Mouse (Mus musculus): ENCODE measurements at regions not wholly inside any gene's neighbourhood (a gene's known extent, or its start where the extent isn't known, plus 50 kb on each side); places are given as distances from the start of the nearest gene placed in this dataset.
"Not testable (repeated sequence)": the region's sequence is repeated elsewhere in the genome, so short reads cannot be mapped to it uniquely, and the experiment has no call there.

DNA sequence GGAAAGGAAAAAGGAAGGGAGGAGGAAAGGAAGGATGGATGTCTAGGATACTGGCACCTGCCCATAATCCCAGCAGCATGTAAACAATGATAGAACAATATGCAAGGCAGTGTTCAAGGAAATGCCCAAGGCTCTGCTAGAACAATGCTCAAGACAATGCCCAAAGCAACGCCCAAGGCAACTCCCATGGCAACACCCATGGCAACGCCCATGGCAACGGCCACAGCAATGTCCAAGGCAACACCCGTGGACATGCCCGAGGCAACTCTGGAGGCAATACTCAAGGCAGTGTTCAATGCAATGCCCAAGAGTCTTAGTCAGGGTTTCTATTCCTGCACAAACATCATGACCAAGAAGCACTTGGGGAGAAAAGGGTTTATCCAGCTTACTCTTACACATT, 231.5 kb upstream of the Vmn1r3 start:
- no peak for DNase-seq
- no peak overlapping the region for H3K4me3 ChIP-seq (replicated peaks; ENCODE audit: insufficient read depth, low read depth, low read length)
- 63% methylated on average over 5 of the region's 5 CpGs for WGBS
- H3K27ac ChIP-seq (ENCODE audit: insufficient read depth, low read length): no peak overlapping the region
- TF ChIP-seq POLR2A (IDR thresholded peaks at IDR 0.05; ENCODE audit: borderline replicate concordance, insufficient read depth, low read length) (no peak), CTCF (IDR thresholded peaks at IDR 0.05; ENCODE audit: borderline replicate concordance, insufficient read depth, low read depth, low read length) (no peak)
- H3K27me3 ChIP-seq (ENCODE audit: control insufficient read depth, insufficient read depth, low read length): no peaks in the 10 kb centered on the region
- H3K4me1 ChIP-seq (ENCODE audit: control insufficient read depth, insufficient read depth, low read length): no peaks in the 10 kb centered on the region

DNA sequence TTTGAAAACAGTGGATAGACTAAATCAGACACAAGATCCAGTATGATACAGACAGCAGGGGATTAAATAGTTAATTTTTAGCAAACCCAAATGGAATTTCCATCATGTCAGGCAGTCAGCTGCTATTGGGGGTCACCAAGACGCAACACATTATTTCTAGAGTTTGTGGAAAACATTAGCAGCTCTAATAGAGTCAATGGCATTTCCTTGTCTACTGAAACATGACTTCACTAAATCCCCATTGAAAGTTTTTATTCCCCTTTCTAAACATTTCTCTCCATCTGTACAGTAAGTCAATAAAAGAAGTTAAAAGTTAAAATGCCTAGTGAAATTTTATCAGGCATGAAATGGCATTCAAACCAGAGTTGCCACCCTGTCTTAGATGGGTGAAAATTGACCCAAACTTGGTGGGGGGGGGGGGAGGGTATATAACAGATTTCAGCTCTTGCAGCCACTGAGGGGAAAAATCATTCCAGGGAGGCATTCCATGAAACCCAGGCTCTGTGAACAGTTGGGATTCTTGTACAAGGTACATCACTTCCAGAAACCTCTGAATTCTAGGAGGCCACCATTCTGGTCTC, 229.4 kb upstream of the Vmn1r3 start:
- DNase-seq; H3K27me3 ChIP-seq (ENCODE audit: control insufficient read depth, insufficient read depth, low read length); H3K4me3 ChIP-seq (replicated peaks; ENCODE audit: insufficient read depth, low read depth, low read length); H3K4me1 ChIP-seq (ENCODE audit: control insufficient read depth, insufficient read depth, low read length); H3K27ac ChIP-seq (ENCODE audit: insufficient read depth, low read length): not testable (repeated sequence)
- 64% methylated on average over 1 of the region's 1 CpGs for WGBS

DNA sequence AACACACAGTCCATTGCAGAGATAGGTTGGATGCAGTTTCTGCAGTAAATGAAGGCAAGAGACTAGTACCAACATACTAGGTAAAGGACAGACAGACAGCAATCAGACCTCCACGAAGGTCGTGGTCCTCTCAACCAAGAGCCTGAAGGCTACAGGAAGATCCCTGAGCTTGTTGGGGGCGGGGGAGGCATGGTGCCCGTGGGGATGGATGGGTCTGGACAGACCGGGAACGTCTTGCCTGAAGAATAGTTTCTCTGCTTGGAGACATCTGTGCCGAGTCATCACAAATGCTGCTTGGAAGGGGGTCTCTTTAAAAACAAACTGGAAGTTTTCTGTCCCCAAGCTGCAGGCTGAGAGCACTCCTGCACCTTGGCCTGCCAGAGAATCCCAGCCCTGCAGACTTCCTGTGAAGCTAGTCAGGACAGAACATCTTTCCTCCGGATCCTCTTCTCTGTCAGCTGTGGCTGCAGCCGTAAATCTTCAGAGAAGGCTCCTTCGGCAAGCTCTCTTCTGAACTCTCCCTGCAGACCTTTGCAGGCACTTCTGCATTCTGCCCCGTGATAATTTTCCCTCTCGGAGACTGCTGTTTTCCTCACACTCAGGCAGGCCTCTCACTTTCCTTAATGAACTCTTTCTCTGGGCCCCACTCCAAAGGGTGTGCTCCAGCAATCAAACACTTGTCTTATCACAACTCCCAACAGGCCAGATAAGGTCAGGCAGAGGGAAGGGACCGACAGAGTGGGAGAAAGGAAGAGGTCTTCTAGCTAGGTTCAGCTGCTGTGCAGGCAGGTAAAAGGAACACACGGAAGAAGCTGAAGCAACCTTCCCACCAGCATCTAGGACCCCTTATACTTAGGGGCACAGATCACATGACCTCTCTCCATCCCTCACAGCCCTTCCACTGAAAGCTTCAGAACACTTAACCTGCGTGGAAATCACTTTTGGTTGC, 228.6 kb upstream of the Vmn1r3 start:
- no peak overlapping the region for H3K4me3 ChIP-seq (replicated peaks; ENCODE audit: insufficient read depth, low read depth, low read length)
- H3K27ac ChIP-seq (ENCODE audit: insufficient read depth, low read length): no peak overlapping the region
- TF ChIP-seq CTCF (IDR thresholded peaks at IDR 0.05; ENCODE audit: borderline replicate concordance, insufficient read depth, low read depth, low read length) (no peak), POLR2A (IDR thresholded peaks at IDR 0.05; ENCODE audit: borderline replicate concordance, insufficient read depth, low read length) (no peak)
- H3K27me3 ChIP-seq (ENCODE audit: control insufficient read depth, insufficient read depth, low read length): no peaks in the 10 kb centered on the region
- H3K4me1 ChIP-seq (ENCODE audit: control insufficient read depth, insufficient read depth, low read length): no peaks in the 10 kb centered on the region
- no peak for DNase-seq
- WGBS: 74% methylated on average over 15 of the region's 15 CpGs

DNA sequence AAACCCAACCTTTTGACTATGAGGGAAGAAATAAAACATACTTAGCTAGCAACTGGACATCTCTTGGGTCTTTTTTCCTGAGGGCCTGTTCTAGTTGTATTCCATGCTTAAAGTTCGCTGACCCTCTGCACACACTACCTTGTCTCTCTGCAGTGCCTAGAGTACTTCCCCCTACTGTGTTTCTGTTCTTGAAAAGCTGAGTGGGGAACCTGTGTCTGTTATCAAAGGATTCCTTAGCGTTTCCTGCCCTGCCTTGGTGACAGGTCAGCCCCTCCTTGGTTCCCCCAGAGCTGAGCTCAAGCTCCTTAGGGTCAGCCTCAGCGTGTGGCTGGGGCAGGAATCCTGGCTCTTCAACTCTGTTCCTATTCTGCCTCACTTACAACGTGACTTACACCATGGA, 227.2 kb upstream of the Vmn1r3 start:
- not testable (repeated sequence) for DNase-seq; H3K4me1 ChIP-seq (ENCODE audit: control insufficient read depth, insufficient read depth, low read length); H3K27me3 ChIP-seq (ENCODE audit: control insufficient read depth, insufficient read depth, low read length); H3K4me3 ChIP-seq (replicated peaks; ENCODE audit: insufficient read depth, low read depth, low read length); H3K27ac ChIP-seq (ENCODE audit: insufficient read depth, low read length)
- 43% methylated on average over 4 of the region's 4 CpGs for WGBS

DNA sequence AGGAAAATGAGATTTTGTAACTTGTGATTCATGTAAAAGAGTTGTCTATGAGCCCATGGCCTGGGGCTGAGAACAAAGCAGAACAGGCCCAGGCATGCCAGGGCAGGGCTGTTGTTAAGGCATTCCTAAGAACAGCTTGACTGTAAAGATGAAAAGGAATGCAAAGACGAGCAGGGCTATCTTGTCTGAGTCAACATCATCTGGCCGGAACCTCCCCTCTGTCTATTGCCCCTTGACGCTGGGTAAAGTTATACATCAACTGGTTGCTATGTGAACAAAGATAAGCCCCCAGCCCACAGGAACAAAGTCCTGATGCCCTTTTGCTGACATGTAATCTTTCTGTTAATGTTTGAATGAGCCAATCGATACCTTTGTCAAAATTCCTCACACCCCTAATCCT, 217.7 kb upstream of the Vmn1r3 start:
- not testable (repeated sequence) for H3K27ac ChIP-seq (ENCODE audit: insufficient read depth, low read length); DNase-seq; H3K4me3 ChIP-seq (replicated peaks; ENCODE audit: insufficient read depth, low read depth, low read length); H3K27me3 ChIP-seq (ENCODE audit: control insufficient read depth, insufficient read depth, low read length); H3K4me1 ChIP-seq (ENCODE audit: control insufficient read depth, insufficient read depth, low read length)
- WGBS: 86% methylated on average over 4 of the region's 4 CpGs

DNA sequence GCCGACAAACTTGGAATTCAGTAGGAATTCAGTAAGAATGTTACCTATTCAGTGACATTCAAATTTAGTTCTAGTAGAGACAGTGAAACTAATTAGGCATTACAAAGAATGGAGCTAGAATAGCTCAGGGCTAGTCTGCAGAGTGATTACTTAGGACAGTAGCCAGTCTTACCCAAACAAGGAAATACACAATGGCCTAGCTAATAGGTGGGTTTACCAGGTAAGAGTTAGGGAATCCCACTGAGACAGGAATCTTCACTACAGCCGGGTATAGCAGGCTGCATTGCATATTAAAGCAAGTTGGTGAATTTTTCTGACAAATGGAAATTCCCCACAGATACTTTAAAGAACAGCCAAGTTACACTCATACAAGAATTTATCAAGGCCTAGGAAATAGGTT, 216.6 kb upstream of the Vmn1r3 start:
- not testable (repeated sequence) for H3K4me3 ChIP-seq (replicated peaks; ENCODE audit: insufficient read depth, low read depth, low read length); H3K4me1 ChIP-seq (ENCODE audit: control insufficient read depth, insufficient read depth, low read length); DNase-seq; H3K27ac ChIP-seq (ENCODE audit: insufficient read depth, low read length); H3K27me3 ChIP-seq (ENCODE audit: control insufficient read depth, insufficient read depth, low read length)
- WGBS: 68% methylated on average over 2 of the region's 2 CpGs

DNA sequence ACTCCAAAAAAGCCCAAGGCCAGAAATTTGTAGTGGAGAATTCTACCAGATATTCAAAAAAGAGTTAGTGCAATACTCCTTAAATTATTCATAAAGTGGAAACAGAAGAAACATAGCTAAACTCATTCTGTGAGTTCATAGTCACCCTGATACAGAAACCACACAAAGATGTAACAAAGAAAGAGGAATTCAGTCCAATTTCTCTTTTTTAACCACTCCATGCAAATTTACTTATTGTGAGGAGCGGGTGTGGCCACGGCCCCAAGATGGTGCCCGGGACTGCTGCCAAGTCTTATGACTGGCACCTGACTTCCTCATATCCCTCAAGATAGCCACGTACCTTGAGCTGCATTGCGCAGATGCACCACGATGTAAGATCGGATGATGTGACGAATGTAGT, 206.4 kb upstream of the Vmn1r3 start:
- H3K4me1 ChIP-seq (ENCODE audit: control insufficient read depth, insufficient read depth, low read length); H3K27ac ChIP-seq (ENCODE audit: insufficient read depth, low read length); H3K4me3 ChIP-seq (replicated peaks; ENCODE audit: insufficient read depth, low read depth, low read length); H3K27me3 ChIP-seq (ENCODE audit: control insufficient read depth, insufficient read depth, low read length); DNase-seq: not testable (repeated sequence)
- 93% methylated on average over 8 of the region's 8 CpGs for WGBS

DNA sequence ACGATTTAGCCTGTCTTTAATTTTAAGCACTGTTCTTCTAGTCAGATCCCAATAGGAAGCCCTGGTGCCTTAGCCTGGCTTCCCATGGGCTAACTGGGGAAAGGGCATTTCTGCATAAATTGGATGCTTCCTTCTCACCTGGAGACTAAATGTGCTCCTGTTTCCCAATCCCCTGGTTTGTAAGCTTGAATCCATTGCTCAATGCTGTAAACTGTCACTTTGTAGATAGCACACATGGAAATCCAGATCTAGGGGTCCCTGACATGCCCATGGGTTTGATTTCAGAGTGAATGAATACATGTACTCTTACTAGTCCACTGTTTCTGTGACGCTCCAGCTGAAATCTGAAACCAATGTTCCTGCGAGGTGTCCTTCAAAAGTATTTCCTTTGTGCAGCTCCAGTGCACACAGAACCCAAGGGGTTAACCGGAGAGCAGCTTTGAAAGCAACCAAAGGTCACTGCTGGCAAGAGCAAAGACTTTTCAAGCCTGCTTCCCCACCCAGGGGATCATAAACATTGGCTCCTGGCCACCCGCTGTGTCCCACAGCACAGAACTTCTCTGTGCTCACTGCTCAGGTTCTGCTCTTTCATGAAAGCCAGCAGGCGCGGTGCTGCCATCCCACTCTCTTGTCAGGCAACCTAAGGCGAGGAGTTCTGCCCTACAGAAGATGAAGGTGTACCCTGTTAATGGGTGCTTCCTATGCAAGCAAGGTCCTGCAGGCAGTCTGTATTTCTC, 188.0 kb upstream of the Vmn1r3 start:
- DNase-seq; H3K27ac ChIP-seq (ENCODE audit: insufficient read depth, low read length); H3K4me1 ChIP-seq (ENCODE audit: control insufficient read depth, insufficient read depth, low read length); H3K4me3 ChIP-seq (replicated peaks; ENCODE audit: insufficient read depth, low read depth, low read length); H3K27me3 ChIP-seq (ENCODE audit: control insufficient read depth, insufficient read depth, low read length): not testable (repeated sequence)
- WGBS: 56% methylated on average over 8 of the region's 8 CpGs

DNA sequence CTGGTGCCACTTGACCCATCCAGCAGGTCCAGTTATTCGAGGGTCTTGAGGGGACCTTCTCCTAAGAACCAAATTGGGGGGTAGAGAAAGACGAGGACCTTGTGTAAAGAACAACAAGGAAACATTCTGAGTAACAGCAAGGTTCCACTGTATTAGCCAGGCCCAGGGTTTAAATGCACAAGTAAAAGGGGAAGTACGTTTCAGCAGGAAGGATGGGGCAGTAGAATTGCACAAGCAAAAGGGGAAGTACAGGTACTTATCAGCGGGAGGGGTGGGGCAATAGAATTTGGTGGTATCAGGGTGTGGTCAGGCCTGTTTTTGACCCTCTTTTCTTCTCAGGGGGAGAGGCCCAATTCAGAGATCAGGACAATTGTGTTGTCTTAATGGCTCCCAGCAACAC, 182.9 kb upstream of the Vmn1r3 start:
- not testable (repeated sequence) for H3K4me1 ChIP-seq (ENCODE audit: control insufficient read depth, insufficient read depth, low read length); H3K27ac ChIP-seq (ENCODE audit: insufficient read depth, low read length); H3K27me3 ChIP-seq (ENCODE audit: control insufficient read depth, insufficient read depth, low read length); H3K4me3 ChIP-seq (replicated peaks; ENCODE audit: insufficient read depth, low read depth, low read length); DNase-seq
- 60% methylated on average over 4 of the region's 4 CpGs for WGBS

DNA sequence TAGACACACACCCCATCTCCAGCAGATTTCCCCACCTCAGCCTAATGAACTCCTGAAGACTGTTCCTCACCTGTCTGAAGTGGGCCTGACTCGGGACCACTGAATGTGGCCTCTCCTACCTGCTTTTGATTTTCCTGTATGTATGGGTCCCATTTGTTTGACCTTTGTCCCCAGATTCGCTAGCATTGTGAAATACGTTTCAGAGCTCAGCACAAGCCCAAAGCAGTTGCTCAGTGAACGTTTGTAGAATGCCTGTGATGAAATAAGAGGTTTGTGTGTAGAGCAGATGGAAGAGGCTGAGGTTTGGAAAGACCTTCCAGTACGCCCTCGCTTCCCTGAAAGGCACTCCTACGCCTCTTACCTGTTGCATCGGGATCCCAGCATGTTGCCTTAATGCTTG, 158.3 kb upstream of the Vmn1r3 start:
- DNase-seq; H3K27me3 ChIP-seq (ENCODE audit: control insufficient read depth, insufficient read depth, low read length); H3K4me3 ChIP-seq (replicated peaks; ENCODE audit: insufficient read depth, low read depth, low read length); H3K4me1 ChIP-seq (ENCODE audit: control insufficient read depth, insufficient read depth, low read length); H3K27ac ChIP-seq (ENCODE audit: insufficient read depth, low read length): not testable (repeated sequence)
- WGBS: 65% methylated on average over 8 of the region's 8 CpGs

DNA sequence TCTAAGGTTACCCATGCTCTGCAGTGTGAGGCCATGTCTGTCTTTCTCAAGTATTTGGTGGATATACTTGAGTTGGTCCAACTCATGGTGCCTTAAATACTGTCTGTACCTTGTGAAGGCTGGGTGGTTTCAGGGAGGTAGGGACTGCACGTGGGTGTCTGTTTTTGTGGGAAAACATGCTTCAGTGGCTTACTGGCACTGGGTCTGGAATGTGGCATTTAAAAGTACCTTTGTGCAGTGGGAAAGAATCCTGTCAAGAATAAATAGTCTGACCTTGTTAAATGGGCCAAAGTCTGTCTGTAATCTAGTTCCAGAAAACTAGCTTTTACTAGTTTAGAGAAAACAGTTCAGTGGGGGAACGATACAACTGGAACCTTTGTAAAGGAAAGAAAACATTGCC, 157.5 kb upstream of the Vmn1r3 start:
- 84% methylated on average over 2 of the region's 2 CpGs for WGBS
- not testable (repeated sequence) for DNase-seq; H3K4me3 ChIP-seq (replicated peaks; ENCODE audit: insufficient read depth, low read depth, low read length); H3K27ac ChIP-seq (ENCODE audit: insufficient read depth, low read length); H3K4me1 ChIP-seq (ENCODE audit: control insufficient read depth, insufficient read depth, low read length); H3K27me3 ChIP-seq (ENCODE audit: control insufficient read depth, insufficient read depth, low read length)

DNA sequence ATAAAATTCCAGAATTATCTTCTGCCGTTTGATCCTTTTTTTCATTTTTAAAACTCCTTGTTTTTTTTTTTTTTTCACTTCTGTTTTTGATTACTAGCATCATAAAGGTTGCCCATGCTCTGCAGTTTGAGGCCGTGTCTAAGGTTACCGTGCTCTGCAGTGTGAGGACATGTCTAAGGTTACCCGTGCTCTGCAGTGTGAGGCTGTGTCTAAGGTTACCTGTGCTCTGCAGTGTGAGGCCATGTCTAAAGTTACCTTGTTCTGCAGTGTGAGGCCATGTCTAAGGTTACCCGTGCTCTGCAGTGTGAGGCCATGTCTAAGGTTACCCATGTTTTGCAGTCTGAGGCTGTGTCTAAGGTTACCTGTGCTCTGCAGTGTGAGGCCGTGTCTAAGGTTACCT, 157.0 kb upstream of the Vmn1r3 start:
- H3K27ac ChIP-seq (ENCODE audit: insufficient read depth, low read length); H3K4me3 ChIP-seq (replicated peaks; ENCODE audit: insufficient read depth, low read depth, low read length); DNase-seq; H3K27me3 ChIP-seq (ENCODE audit: control insufficient read depth, insufficient read depth, low read length); H3K4me1 ChIP-seq (ENCODE audit: control insufficient read depth, insufficient read depth, low read length): not testable (repeated sequence)
- WGBS: 92% methylated on average over 6 of the region's 6 CpGs

All from cerebellum, adult 2 months (tissue).